Mouse (Mus musculus) fibroblast of lung, adult 2 months (primary cell): ENCODE measurements around the gene Ppa2.

ENCODE experiments used
- DNase-seq: peaks from one replicate; pipeline ENCODE4 v3.0.0-alpha.2; 2011; ENCODE audit warnings: low read depth

Ppa2 gene

GRCm38 (mm10) chr3:133389803-133390387, 80.0 kb downstream of the Ppa2 start:
- DNase-seq: no peak

GRCm38 (mm10) chr3:133394531-133394930, 84.6 kb downstream of the Ppa2 start:
- DNase-seq: no peak

GRCm38 (mm10) chr3:133403849-133404248, 93.9 kb downstream of the Ppa2 start:
- no peak for DNase-seq

GRCm38 (mm10) chr3:133405636-133406035, 95.7 kb downstream of the Ppa2 start:
- DNase-seq: no peak

GRCm38 (mm10) chr3:133406248-133406647, 96.3 kb downstream of the Ppa2 start:
- DNase-seq: no peak

- DNase-seq: no peak
Measured at GRCm38 (mm10) chr3:133411123-133411675, 101.3 kb downstream of the Ppa2 start.

- DNase-seq: no peak
Measured at GRCm38 (mm10) chr3:133411768-133412167, 101.9 kb downstream of the Ppa2 start.

GRCm38 (mm10) chr3:133414747-133415146, 104.8 kb downstream of the Ppa2 start:
- no peak for DNase-seq

- DNase-seq: no peak
Measured at GRCm38 (mm10) chr3:133423073-133423472, 113.2 kb downstream of the Ppa2 start.
